Comparison of ENCODE assay signal across 19 mouse cellular contexts in genomic region chr9:71515862-71516261, GRCm38 (mm10). TPM values are rescaled to one million over a fixed set of nuclear protein-coding genes. Genes with fewer than 3 reads are reported as not detected.
DNase-seq lines count a peak whose midpoint lies in the region; ATAC-seq and TF ChIP-seq lines count a peak whose summit lies in the region.
"Had no signal": no experiment of that assay in that cellular context is flagged by ENCODE, and none has a peak within 500 bp of the region (broad histone marks: within the 10 kb centered on the region; RNA-seq: fewer than 3 reads in every experiment).

No protein-coding gene starts in this region.

- H3K9ac ChIP-seq in liver, embryonic 14.5 days (replicated peaks), result no peak overlapping the region
- no peak overlapping the region for H3K9ac ChIP-seq in liver, embryonic 12.5 days
- no peak overlapping the region for H3K9ac ChIP-seq in hindbrain, embryonic 11.5 days (ENCODE audit: low read depth, low read length)
- H3K9ac ChIP-seq: embryonic facial prominence, embryonic 12.5 days; forebrain, postnatal 0 days; hindbrain, embryonic 13.5 days; limb, embryonic 13.5 days; lung, embryonic 15.5 days; neural tube, embryonic 13.5 days had no signal

- H3K27ac ChIP-seq in liver, embryonic 14.5 days, result no peak overlapping the region
- no peak overlapping the region for H3K27ac ChIP-seq in liver, embryonic 12.5 days
- H3K27ac ChIP-seq in hindbrain, embryonic 11.5 days (ENCODE audit: low read depth, low read length), result no peak overlapping the region
- H3K27ac ChIP-seq: embryonic facial prominence, embryonic 12.5 days; hindbrain, embryonic 13.5 days; limb, embryonic 13.5 days; lung, embryonic 15.5 days; neural tube, embryonic 13.5 days had no signal

- TF ChIP-seq CTCF in liver, embryonic 14.5 days (IDR thresholded peaks at IDR 0.05; ENCODE audit: low read depth), result peak; percentile 25; the same call in 1 of the 2 replicates
- peak; percentile 44 for TF ChIP-seq CTCF in Patski (IDR thresholded peaks at IDR 0.05)

- no peak overlapping the region for H3K4me2 ChIP-seq in liver, embryonic 14.5 days (ENCODE audit: low read depth)
- H3K4me2 ChIP-seq in liver, embryonic 12.5 days, result no peak overlapping the region
- H3K4me2 ChIP-seq in hindbrain, embryonic 11.5 days (replicated peaks; ENCODE audit: low read depth, low read length), result no peak overlapping the region
- H3K4me2 ChIP-seq: embryonic facial prominence, embryonic 12.5 days; hindbrain, embryonic 13.5 days; limb, embryonic 13.5 days; lung, embryonic 15.5 days; neural tube, embryonic 13.5 days had no signal

- in situ Hi-C loops in Patski (cut with MboI; ENCODE audit: low pct_unique_long_range_greater_than_20kb), result no loop called here

- DNase-seq in heart, adult 11 months, result peak; percentile 74
- no peak for DNase-seq in heart, adult 9 months (ENCODE audit: low spot score in 2 of 2)
- no peak for DNase-seq in liver, embryonic 14.5 days (ENCODE audit: low read depth in 3 of 3, low spot score in 3 of 3)
- DNase-seq in Patski (ENCODE audit: low read depth, low spot score), result no peak
- DNase-seq in kidney, postnatal 36 days, result peak; percentile 72 to 81
- no peak for DNase-seq in hindbrain, embryonic 11.5 days (ENCODE audit: low spot score)
- no peak for DNase-seq in gastrocnemius, postnatal 14 days
- DNase-seq: cerebellum, postnatal 10 days; forebrain, postnatal 0 days; gastrocnemius, postnatal 10 days; right cerebral cortex, postnatal 25 days had no signal

- no peaks in the 10 kb centered on the region for H3K4me1 ChIP-seq in liver, embryonic 14.5 days (replicated peaks; ENCODE audit: control insufficient read depth in 2 of 2, insufficient read depth in 2 of 2, low read length in 1 of 2)
- no peaks in the 10 kb centered on the region for H3K4me1 ChIP-seq in liver, embryonic 12.5 days
- H3K4me1 ChIP-seq in hindbrain, embryonic 11.5 days (replicated peaks; ENCODE audit: control insufficient read depth, insufficient read depth, low read length), result no peaks in the 10 kb centered on the region
- H3K4me1 ChIP-seq: embryonic facial prominence, embryonic 12.5 days; hindbrain, embryonic 13.5 days; lung, embryonic 15.5 days; megakaryocyte, embryonic 14.5 days; neural tube, embryonic 13.5 days had no signal

- no peak for TF ChIP-seq EP300 in liver, embryonic 14.5 days (IDR thresholded peaks at IDR 0.05; ENCODE audit: low read depth)

- POLR2A ChIA-PET in Patski (lab: Charles Lee), result no interaction called here

- H3K36me3 ChIP-seq in liver, embryonic 14.5 days (replicated peaks; ENCODE audit: control insufficient read depth, insufficient read depth, low read depth), result no peaks in the 10 kb centered on the region
- H3K36me3 ChIP-seq in liver, embryonic 12.5 days, result no peaks in the 10 kb centered on the region
- no peaks in the 10 kb centered on the region for H3K36me3 ChIP-seq in hindbrain, embryonic 11.5 days (ENCODE audit: control insufficient read depth, insufficient read depth, low read length)
- H3K36me3 ChIP-seq: embryonic facial prominence, embryonic 12.5 days; hindbrain, embryonic 13.5 days; limb, embryonic 13.5 days; lung, embryonic 15.5 days; neural tube, embryonic 13.5 days had no signal

- H3K9me3 ChIP-seq in liver, embryonic 14.5 days (ENCODE audit: control insufficient read depth, low read length), result no peaks in the 10 kb centered on the region
- H3K9me3 ChIP-seq in liver, embryonic 12.5 days (replicated peaks), result no peaks in the 10 kb centered on the region
- H3K9me3 ChIP-seq in hindbrain, embryonic 11.5 days (ENCODE audit: control insufficient read depth, low read length), result no peaks in the 10 kb centered on the region
- H3K9me3 ChIP-seq: embryonic facial prominence, embryonic 12.5 days; hindbrain, embryonic 13.5 days; lung, embryonic 15.5 days; neural tube, embryonic 13.5 days had no signal

- ATAC-seq in liver, embryonic 14.5 days (ENCODE audit: insufficient read depth), result no peak
- ATAC-seq in liver, embryonic 12.5 days, result no peak
- ATAC-seq in Patski, result no peak
- ATAC-seq in hindbrain, embryonic 11.5 days (ENCODE audit: low FRiP score), result no peak
- ATAC-seq: forebrain, postnatal 0 days; intestine, embryonic 16.5 days had no signal

- H3K4me3 ChIP-seq in liver, embryonic 14.5 days (ENCODE audit: insufficient read depth in 1 of 2, low read depth in 2 of 2, low read length in 2 of 2), result no peak overlapping the region
- H3K4me3 ChIP-seq in liver, embryonic 12.5 days, result no peak overlapping the region
- no peak overlapping the region for H3K4me3 ChIP-seq in hindbrain, embryonic 11.5 days (ENCODE audit: low read depth, low read length)
- H3K4me3 ChIP-seq: embryonic facial prominence, embryonic 12.5 days; hindbrain, embryonic 13.5 days; limb, embryonic 13.5 days; lung, embryonic 15.5 days; megakaryocyte, embryonic 14.5 days; neural tube, embryonic 13.5 days had no signal

- intact Hi-C loops in gastrocnemius, postnatal 14 days (cut with DNase I; ENCODE audit: low total_unique reads), result no loop called here

- H3K27me3 ChIP-seq in liver, embryonic 14.5 days (ENCODE audit: control insufficient read depth, insufficient read depth, low read length), result no peaks in the 10 kb centered on the region
- H3K27me3 ChIP-seq in liver, embryonic 12.5 days (replicated peaks), result no peaks in the 10 kb centered on the region
- no peaks in the 10 kb centered on the region for H3K27me3 ChIP-seq in Patski
- no peaks in the 10 kb centered on the region for H3K27me3 ChIP-seq in hindbrain, embryonic 11.5 days (ENCODE audit: control insufficient read depth, insufficient read depth, low read length)
- H3K27me3 ChIP-seq: embryonic facial prominence, embryonic 12.5 days; hindbrain, embryonic 13.5 days; lung, embryonic 15.5 days; neural tube, embryonic 13.5 days had no signal

- 71% methylated on average over 4 of the region's 4 CpGs for WGBS in liver, embryonic 14.5 days (ENCODE audit: insufficient replicate concordance)
- 76% methylated on average over 4 of the region's 4 CpGs for WGBS in liver, embryonic 12.5 days (ENCODE audit: insufficient replicate concordance)
- WGBS in hindbrain, embryonic 11.5 days, result 94% methylated on average over 4 of the region's 4 CpGs

- CTCF ChIA-PET in Patski (lab: Charles Lee), result interaction anchor here (1.6 kb wide), 1 partner anchor 100 kb away, joined by 4 read pairs; no protein-coding TSS in a partner anchor

RNA-seq across cellular contexts. Expression of gene Polr2m, which starts 30.1 kb away (rescaled TPM):
- polyA plus RNA-seq in liver, embryonic 14.5 days (2012; rRNA removed), result 47.3 and 86.5 TPM in 2 replicates
- polyA plus RNA-seq in liver, embryonic 14.5 days (2014; fragmentation: Nextera tagmentation; extraction: Ambion mirVana), result 75.2 and 91.5 TPM in 2 replicates
- polyA plus RNA-seq in liver, embryonic 12.5 days (2016; fragmentation: Nextera tagmentation; extraction: Ambion mirVana), result 209 and 213 TPM in 2 replicates
- polyA plus RNA-seq in Patski (2021), result 258 TPM
- polyA plus RNA-seq in hindbrain, embryonic 11.5 days (2014; fragmentation: Nextera tagmentation; extraction: Ambion mirVana), result 383 and 404 TPM in 2 replicates
- total RNA-seq in gastrocnemius, postnatal 14 days (2021), result 100 to 1,000 TPM; 175 to 183 TPM

Comparison
In these comparisons a context has a peak if more than half of its experiments do, and no peak if none do; other contexts are left out.
1. DNase-seq: peak in heart, adult 11 months (single experiment) and kidney, postnatal 36 days (2 of 2); none in heart, adult 9 months (0 of 2), liver, embryonic 14.5 days (0 of 3), Patski (single experiment), hindbrain, embryonic 11.5 days (single experiment) and gastrocnemius, postnatal 14 days (single experiment).